Mouse (Mus musculus) heart, postnatal 36 days (tissue): Measurements from ENCODE around the gene Calhm1. TPM values are rescaled to one million over a fixed set of nuclear protein-coding genes. Genes with fewer than 3 reads are reported as not detected.
A peak's percentile ranks its signal among the peaks of the same experiment; 100 is the strongest.
"Not testable (repeated sequence)": the region's sequence is repeated elsewhere in the genome, so short reads cannot be mapped to it uniquely, and the experiment has no call there.

ENCODE experiments used
- DNase-seq, 2 experiments: peaks; one replicate each; pipeline ENCODE4 v3.0.0; 2021 to 2022
- intact Hi-C: fragments of 180-260 bp; cut with DNase I; formaldehyde crosslinking; loops from one replicate; pipeline ENCODE4 v1.15.1; 2025
- total RNA-seq, 2 experiments: library from RNA; stranded (reverse); gene quantifications; 2 replicates each; pipeline ENCODE4 v1.2.3; 2021

The Calhm1 gene
- total RNA-seq, 2 experiments from 2014 or later: not detected

DNA sequence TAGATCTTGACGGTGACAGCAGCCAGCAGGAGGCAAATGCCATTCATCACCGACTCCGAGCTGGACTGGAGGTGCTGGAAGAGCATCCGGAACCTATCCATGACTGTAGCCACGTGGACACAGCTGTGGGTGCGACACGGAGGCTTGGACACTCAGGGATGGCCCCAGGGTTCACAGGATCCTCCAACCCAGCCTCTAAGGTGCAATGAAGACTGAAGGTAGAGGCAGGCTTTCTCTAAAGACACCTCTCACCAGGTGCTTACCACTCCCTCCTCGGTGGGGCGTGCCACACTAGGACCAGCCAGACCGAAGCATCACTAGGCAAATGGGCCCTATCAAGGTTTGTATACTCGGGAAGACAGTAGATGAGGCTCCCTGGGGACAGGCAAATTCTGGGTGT is 13.6 kb upstream of the Calhm1 start, which contains the start of gene Calhm3:
TSS of gene Calhm3 (minus strand) at position 101 of the 400 bp plus-strand sequence.
- no peak for DNase-seq
- intact Hi-C loops: no loop called here

DNA sequence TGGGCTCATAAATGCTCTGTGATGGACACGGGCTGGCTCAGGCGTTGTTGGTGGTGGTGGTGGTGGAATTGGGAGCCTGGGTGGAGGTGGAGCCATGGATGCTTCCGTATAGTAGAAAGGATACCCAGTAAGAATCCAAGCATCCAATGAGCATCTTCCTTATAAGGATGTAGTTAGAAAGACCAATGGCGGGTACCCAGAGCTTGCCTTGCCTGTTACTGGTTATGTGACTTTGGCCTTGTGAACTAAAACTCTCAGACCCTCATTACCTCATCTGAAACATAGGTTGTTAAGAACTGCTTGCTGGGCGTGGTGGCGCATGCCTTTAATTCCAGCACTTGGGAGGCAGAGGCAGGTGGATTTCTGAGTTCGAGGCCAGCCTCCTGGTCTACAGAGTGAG is 9.7 kb upstream of the Calhm1 start:
- DNase-seq: no peak
- intact Hi-C loops: no loop called here

DNA sequence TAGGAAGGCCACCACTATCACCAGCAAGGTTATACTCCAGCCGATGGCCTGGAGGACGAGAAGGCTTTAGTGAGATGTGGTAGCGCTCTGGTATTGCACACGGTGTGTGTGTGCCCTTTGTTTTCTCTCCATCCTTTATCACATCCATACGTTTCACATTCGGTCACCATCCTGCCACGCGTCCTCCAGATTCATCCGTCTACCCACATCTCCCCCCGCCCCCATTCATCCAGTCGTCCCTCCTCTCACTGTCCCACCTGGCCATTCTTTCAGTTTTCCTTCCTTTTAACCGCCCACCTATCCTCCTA is 8.0 kb upstream of the Calhm1 start:
- no peak for DNase-seq
- intact Hi-C loops: no loop called here

DNA sequence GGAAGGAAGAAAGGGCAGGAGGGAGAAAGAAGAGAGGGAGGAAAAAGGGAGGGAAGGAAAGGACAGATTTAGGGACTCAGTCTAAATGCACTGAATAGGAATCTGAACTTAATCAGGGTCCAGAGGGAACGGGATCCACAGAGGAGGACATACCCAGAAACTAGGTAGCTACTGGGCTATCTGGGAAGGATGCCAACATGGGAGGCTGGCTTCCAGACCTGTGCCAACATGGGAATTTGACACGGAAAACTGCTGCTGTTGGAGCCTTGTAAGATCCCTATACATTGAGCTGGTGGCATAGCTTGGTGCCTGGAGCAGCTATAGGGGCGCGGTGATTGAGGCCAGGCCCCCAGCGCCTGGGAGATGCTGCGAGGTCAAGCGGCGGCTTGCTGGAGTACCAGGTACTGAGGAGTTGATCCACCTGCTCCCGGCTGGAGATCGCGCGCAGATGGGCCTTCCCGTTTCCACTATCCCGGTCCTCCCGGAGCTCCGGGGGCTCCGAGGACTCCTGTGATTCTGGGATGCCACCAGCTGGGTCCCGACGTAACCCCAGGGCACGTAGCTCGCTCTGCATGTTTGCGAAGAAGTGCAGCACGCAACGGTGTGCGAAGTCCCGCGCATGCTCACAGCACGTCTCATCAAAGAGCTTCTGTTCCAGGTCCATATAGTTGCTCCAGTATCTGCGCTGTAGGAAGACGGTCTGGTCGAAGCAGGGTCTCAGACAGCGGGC is 7.4 kb upstream of the Calhm1 start:
- no peak for DNase-seq
- intact Hi-C loops: no loop called here

DNA sequence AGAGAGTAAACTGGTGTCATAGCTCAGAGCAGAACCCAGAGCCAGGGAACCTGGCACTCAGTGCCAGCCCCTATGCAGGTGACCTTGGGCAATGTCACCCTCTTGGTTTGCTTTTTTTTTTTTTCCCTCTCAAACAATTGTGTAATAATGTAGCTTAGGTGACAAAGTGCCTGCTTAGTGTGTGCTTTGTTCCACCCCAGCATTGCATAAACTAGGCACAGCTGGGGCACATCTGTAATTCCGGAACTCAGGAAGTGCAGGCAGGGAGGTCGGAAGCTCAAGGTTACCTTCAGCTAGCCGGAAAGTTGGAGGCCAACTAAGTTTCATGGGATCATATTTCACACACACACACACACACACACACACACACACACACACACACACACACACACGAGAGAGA is 5.8 kb upstream of the Calhm1 start:
- intact Hi-C loops: no loop called here
- DNase-seq: no peak

DNA sequence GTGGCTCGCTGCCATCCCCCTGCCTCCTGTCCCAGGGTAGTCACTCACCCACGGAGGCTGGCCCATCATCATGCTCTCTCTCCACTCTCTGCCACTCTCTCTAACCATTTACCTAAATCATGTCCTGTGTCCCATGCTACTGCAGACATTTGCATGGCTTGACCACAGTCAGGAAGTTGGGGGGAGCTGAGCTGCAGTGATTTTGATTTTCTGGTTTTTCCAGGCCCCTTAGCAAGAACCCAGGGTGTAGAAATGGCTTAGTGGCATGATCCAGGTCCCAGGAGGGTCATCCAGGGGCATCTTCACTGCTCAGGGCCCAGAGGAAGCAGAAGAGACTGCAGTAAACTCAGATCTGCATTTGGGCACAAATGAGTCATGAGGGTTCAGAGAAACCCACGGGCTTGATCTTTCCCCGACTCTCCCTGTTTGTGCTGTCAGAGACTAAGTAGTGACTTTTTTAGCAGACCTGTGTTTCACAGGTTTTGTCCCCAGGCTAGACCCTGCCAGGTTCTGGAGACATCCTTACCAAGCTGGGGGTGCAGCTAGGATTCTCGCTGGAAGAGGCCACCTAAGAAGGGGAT is 4.3 kb upstream of the Calhm1 start:
- DNase-seq: no peak
- intact Hi-C loops: no loop called here

DNA sequence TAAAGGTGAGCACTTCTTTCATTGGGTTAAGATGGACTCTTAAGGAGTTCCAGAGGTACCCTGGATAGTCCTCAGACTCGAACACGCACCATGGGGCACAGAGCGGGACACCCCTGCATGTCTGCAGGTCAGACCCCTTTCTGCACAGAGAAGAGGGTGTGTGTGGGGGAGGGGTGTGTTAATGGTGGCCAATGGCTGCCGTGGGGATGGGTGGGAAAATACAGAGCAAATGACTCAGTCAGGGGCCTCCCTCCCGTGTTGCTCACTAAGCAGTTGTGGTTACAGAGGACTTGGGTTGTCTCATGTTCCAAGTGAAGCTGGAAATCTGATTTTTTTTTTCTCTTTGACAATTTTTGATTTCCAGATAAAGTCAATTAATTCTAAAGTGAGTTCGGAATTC is 1.6 kb downstream of the Calhm1 start:
- DNase-seq: no peak
- intact Hi-C loops: no loop called here

DNA sequence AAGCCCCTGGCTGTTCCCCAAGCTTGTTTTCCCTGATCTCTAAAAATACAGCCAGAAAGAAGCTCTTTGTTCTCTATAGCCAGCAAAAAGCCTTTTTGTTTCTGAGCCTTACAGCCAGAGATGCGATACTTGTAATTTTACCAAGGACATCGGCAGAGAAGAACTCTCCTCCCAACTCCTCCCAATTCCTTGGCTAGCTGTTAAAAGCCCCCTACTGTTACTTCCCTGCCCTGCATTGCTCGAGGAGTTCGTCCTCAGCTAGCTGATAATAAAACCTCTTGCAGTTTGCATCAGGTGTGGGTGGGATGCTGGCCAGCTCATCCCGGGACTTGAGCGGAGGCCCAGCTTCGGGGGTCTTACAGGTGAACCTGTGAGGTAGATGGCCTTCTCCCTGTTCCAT is 4.4 kb downstream of the Calhm1 start:
- intact Hi-C loops: not testable (repeated sequence)

DNA sequence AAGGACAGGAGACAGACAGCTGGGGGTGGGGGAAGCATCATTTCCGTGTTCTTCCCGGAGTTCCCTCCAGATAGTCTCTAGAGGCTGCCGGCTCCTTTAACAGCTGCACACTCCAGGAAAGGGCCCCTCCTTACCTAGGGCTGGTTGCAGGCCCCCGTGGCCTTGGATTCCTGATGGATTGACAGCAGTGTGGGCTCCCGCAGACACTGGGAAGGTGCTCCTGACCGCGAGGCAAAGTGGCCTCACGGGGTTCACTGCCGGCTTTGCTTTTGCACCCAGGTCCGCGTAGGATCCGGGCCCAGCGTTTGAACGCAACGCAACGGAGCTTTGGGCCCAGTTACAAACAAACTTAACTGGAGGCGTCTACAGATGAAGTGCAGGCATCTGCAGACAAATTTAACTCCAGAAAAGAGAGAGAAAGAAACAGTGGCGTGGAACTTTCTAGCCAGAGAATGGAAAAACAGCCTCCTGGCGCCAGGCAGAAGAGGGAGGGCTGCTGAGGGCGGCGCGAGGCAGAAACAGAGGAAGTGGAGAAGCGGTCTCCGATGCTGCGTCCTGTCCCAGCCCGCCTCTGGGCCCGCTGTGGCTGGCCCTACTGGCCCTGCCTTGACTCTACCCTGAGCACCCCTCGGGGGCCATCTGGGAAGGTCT is 6.2 kb downstream of the Calhm1 start, which contains the start of gene Calhm2:
TSS of gene Calhm2 (minus strand) at position 524 of the 651 bp plus-strand sequence.
- intact Hi-C loops: no loop called here
- peak; percentile 71 to 74 for DNase-seq

More for the DNA sequence above, 4.4 kb downstream of the Calhm1 start:
- DNase-seq: not testable (repeated sequence)

DNA sequence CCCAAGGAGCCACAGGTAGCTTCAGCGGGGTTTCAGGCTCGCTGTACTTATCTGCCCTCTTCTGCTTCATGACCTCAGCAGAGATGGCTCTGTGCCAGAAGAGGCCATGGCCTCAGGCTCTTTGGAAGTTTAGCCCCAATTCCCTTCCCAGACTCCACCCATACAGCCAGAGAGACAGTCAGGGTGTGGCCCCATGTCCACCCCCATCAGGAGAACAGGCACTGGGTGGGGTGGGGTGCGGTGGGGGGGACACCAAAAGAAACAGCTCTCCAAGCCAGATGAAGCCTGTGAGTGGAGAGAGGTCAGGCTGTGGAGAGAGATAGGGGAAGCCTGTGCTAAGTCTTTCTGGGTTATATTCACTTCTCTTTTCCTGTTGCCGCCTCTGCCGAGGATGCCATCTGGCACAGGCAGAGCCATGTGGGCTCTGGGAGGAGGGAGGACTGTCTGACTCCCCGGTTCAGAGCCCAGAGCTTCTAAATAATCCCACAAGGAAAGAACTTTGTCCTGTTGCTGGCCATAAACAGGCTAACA is 6.9 kb downstream of the Calhm1 start:
- intact Hi-C loops: no loop called here
- DNase-seq: peak; percentile 67 to 75

DNA sequence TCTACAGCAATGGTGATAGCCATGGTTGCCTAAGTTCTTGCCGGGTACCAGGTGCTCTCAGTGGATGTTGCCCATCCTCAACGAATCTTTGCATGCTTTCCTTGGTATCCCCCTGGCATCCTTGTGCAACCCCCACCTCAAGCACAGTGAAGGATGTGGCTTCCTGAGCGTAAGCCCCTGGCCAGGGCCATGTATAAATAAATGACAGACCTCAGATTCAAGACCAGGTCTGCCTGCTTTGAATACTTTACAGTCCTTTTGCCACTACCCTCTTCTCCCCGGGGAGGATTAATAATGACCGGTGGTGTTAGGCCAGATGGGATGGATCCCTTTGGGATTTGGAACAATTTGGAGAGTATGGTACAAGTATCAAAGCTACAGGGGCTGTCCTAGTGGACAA is 7.9 kb downstream of the Calhm1 start:
- no peak for DNase-seq
- intact Hi-C loops: no loop called here

DNA sequence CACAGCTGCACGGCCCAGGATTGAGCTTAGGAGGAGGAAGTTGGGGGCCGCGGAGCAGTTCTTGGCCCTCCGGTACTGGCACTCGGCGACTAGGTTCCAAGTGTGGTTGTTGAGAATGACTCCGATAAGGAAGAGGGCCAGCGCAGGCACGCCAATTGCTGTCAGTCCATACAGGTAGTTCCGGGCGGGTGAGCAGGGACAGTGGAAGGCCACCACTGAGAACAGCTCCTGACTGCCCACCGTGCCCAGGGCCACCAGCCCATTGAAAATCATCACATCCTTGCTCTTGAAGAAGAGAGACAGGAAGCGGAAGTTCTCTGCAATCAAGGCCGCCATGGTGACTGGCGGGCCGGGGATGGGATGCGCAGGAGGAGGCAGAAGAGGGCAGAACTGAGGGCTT is 8.5 kb downstream of the Calhm1 start:
- DNase-seq: no peak
- intact Hi-C loops: no loop called here

DNA sequence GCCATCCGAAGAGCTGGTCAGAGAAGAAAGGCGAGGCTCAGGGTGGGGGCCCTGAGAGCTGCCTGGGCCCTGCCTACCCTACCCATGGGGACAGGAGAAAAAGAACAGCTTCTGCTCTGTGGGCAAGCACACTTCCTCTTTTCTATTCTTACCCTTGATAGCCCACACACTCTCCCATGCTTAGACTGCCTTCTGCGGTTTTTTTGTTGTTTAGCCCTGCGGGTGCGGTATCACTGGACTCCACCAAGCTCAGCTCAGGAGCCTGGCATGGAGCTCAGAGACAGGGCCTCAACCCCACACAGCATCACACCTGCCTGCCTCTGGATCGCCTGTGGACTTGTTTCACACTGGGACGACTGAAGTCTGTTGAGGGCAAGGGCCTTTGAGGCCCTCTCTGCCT is 10.9 kb downstream of the Calhm1 start:
- intact Hi-C loops: no loop called here
- no peak for DNase-seq

DNA sequence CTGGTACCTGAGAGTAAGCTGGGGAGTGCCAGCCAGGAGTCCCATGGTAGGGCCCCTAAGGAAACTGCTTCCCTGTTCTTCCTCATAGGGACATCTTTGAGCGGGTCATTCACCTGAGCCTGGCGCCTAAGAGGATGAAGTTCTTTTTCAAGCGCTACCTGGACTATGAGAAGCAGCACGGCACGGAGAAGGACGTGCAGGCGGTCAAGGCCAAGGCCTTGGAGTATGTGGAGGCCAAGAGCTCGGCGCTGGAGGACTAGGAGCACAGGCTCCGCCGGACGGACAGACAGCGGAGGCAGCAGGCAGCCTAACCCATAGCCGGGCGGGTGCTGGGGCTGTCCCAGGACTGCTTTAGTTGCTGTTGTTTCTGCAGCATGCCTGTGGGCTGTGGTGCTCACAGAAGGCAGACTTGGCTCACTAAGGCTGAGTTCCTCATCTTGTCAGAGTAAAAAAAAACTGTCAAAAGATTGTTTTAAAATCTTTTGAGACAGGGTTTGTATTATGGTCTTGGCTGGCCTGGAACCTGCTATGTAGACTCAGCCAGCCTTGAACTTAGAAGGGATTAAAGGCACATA is 13.4 kb downstream of the Calhm1 start:
- no peak for DNase-seq
- intact Hi-C loops: no loop called here

DNA sequence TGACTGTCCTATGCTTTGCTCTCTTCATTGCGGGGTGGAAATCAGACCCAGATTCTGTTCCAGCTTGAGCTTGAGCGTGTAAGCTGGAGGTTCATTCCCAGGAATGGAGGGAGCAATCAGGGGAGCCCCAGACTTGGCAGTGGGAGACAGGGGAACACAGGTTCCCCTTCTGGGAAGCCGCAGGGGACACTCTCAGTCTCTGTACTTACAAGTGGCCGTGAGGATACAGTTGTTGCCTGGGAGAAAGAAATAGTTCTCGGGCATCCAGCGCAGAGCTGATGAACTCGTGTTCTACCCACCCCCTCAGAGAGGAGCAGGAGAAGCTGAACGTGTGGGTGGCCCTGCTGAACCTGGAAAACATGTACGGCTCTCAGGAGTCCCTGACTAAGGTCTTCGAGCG is 15.2 kb downstream of the Calhm1 start:
- DNase-seq: no peak
- intact Hi-C loops: no loop called here

DNA sequence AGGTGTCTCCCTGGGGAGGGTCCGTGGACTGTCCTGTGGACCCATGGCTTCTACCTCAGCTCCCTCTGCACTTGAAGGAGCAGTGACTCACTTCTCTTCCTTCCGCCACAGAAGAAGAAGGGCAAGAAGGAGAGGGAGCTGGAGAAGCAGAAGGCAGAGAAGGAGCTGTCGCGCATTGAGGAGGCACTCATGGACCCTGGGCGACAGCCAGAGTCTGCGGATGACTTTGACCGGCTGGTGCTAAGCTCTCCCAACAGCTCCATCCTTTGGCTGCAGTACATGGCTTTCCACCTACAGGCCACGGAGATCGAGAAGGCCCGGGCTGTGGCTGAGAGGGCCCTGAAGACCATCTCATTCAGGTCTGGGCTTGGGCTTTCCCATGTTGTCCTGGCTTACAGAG is 15.9 kb downstream of the Calhm1 start:
- intact Hi-C loops: no loop called here
- no peak for DNase-seq

DNA sequence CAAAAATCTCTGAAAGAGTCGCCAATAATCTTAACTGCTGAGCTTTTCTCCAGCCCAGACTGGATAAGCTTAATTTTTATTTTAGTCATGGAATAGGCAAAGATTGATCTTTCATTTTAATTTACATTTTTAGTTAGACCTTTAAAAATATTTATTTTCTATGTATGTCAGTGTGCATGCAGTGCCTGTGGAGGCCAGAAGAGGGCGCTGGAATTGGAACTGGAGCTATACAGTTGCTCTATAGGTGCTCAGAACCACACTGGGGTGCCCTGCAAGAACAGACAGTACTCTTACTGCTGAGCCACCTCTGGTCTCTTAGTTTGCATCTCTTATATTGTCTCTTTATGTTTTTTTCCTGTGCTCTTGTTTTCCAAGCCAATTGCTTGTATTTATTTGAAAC is 21.3 kb downstream of the Calhm1 start:
- peak in 1 of 2 experiments; percentile 58 for DNase-seq

DNA sequence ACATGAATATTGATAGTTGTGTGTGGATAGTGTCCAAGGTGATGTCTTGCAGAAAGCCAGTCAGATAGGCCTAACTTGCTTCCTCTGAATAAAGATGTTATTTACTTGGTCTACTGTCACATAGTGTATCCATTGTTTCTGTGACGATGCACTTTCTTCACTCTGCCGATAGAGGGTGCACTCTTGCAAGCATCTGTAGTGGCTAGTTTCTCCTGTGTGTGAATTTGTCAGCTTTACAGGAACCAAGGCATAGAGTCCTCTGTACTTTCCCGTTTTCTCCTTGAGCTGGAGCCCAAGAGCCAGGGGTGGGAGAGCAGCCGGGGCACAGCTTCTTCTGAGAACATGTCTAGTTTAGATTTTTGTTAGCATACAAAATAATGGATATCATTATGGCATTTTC is 23.0 kb downstream of the Calhm1 start:
- intact Hi-C loops: loop anchor here (1.0 kb wide), 1 partner anchor 47 kb away; no protein-coding TSS in a partner anchor
- DNase-seq: no peak

More for the DNA sequence above, 21.3 kb downstream of the Calhm1 start:
- intact Hi-C loops: no loop called here

DNA sequence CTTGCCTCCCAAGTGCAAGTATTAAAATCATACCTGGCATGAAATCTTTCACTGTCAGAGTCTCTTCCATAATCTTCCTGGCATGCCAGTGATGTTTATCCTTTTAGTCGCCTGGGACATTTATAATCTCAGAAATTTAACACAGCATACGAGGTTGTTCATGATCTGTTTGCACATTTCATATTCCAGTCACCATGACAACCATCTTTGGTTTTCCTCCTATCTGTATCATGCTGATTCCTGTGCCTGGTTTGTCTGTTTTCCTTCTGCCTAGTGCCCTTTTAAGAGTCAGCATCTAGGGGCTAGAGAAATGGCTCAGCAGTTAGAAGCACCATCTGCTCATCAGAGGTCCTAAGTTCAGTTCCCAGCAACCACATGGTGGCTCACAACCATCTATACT is 25.4 kb downstream of the Calhm1 start:
- DNase-seq: no peak
- intact Hi-C loops: no loop called here

DNA sequence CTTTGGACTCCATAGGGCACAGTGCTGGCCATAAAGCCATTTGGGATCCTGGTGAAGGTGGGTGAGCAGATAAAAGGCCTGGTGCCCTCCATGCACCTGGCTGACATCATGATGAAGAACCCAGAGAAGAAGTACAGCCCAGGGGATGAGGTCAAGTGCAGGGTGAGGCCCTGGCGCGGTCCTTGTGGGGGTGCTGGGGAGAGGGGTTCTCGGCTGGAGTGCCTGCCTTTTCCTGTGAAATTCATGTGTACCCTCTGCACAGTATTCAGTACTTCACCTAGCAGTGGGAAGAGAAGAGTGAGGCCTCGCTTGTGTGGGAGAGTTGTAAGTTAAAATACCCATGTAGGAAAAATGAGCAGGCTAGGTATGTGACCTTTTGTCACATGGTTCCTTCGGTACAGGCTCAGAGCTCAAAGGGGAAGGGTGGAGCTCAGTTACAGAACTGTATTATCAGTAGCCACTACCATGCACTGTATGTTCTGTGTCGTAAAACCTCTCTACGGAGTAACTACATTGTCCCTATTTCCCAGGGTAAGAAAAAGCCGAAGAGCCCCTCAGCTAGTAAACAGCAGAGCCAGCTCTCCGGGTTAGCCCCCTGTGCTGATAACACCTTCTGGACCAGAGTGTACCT is 39.3 kb downstream of the Calhm1 start:
- DNase-seq: no peak
- intact Hi-C loops: no loop called here

DNA sequence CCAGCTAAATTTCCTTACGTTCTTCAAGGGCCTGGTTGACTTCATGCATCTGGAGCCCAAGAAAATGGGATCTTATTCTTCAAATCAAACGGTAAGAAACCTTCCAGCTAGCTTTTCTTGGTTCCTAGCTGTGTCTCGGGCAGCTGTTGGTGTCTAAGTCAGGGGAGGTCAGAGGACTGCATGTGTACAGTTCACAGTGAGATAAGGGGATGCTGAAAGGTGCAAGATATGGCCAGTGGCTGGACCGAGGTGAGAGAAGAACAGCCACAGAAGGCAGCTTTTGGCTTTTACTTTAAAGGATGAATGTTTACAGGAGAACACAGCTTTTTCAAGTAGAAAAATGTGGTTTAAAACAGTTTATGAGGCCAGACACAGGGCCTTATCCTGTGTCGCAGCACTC is 43.0 kb downstream of the Calhm1 start:
- intact Hi-C loops: no loop called here
- DNase-seq: no peak
